ENCODE assay signal across 10 mouse cellular contexts in the genomic region with DNA sequence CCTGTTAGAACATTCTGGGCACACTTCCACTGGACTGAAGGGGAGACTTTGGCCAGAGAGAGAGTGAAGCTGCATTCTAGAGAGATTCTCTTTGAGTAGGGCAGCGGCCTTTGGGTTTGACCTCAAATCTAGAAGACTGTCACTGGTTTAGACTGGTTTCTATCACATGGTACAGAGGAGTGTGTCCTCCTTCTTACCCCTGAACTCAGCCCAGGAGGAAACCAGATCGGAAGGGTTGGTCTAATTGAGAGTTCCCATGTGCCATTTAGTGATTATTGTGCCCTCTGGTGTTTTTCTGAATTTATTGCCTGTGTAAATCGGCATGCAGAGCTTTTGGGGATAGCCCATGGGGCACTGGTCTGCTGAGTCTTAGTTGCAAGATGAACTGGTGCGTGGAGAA.
DNase-seq lines count a peak whose midpoint lies in the region; ATAC-seq lines count a peak whose summit lies in the region.
"Had no signal": no experiment of that assay in that cellular context is flagged by ENCODE, and none has a peak within 500 bp of the region (broad histone marks: within the 10 kb centered on the region; RNA-seq: fewer than 3 reads in every experiment).

No protein-coding gene starts in this region.

- no peak overlapping the region for H3K9ac ChIP-seq in kidney, embryonic 15.5 days

- H3K36me3 ChIP-seq in kidney, embryonic 15.5 days = no peaks in the 10 kb centered on the region

- H3K4me3 ChIP-seq in kidney, embryonic 15.5 days (replicated peaks) = no peak overlapping the region
- no peak overlapping the region for H3K4me3 ChIP-seq in brown adipose tissue, adult 24 weeks (ENCODE audit: insufficient read depth, low read depth, low read length)

- ATAC-seq in kidney, embryonic 15.5 days (replicated peaks; ENCODE audit: low FRiP score) = no peak
- ATAC-seq: forebrain, embryonic 16.5 days had no signal

- peak; percentile 49 for DNase-seq in kidney, adult 11 months
- DNase-seq in CD4-positive, CD25-positive, alpha-beta regulatory T cell, adult 2 months (ENCODE audit: low read depth, low spot score) = peak; percentile 51
- DNase-seq in kidney, postnatal 36 days = peak; percentile 41 to 61
- no peak for DNase-seq in adrenal gland, adult 8-10 months
- no peak for DNase-seq in ovary, postnatal 10 days (ENCODE audit: low spot score)
- DNase-seq in retina, postnatal 1 day = no peak
- DNase-seq: thymus, postnatal 36 days had no signal

- no peaks in the 10 kb centered on the region for H3K9me3 ChIP-seq in kidney, embryonic 15.5 days (replicated peaks)

- H3K27me3 ChIP-seq in kidney, embryonic 15.5 days = no peaks in the 10 kb centered on the region

- no peak overlapping the region for H3K4me2 ChIP-seq in kidney, embryonic 15.5 days

- WGBS in kidney, embryonic 15.5 days = 59% methylated on average over 4 of the region's 4 CpGs

- H3K27ac ChIP-seq in kidney, embryonic 15.5 days = no peak overlapping the region
- H3K27ac ChIP-seq in brown adipose tissue, adult 24 weeks (replicated peaks; ENCODE audit: low read depth, low read length) = peak overlapping the region; percentile 70

- peaks cover 5% of the 10 kb centered on the region; the same call in 1 of the 2 replicates for H3K4me1 ChIP-seq in kidney, embryonic 15.5 days
- H3K4me1 ChIP-seq in brown adipose tissue, adult 24 weeks (ENCODE audit: control insufficient read depth, insufficient read depth, insufficient read length, low read length) = peaks cover 7% of the 10 kb centered on the region; the same call in 1 of the 2 replicates

Comparison
In these comparisons a context has a peak if more than half of its experiments do, and no peak if none do; other contexts are left out.
1. DNase-seq: peak in kidney, adult 11 months (single experiment), CD4-positive, CD25-positive, alpha-beta regulatory T cell, adult 2 months (single experiment) and kidney, postnatal 36 days (2 of 2); none in adrenal gland, adult 8-10 months (single experiment), ovary, postnatal 10 days (single experiment) and retina, postnatal 1 day (single experiment).